Mouse (Mus musculus) forebrain, postnatal 0 days (tissue): ENCODE measurements around the gene Plxna1. TPM values are rescaled to one million over a fixed set of nuclear protein-coding genes. Genes with fewer than 3 reads are reported as not detected.

Experiments used
- ATAC-seq: fragments of 200-750 bp; cut with Nextera tagmentation; 2 replicates; pipeline ENCODE4 v1.8.0; 2017; ENCODE audit warnings: mild to moderate bottlenecking, moderate library complexity
- DNase-seq: peaks from one replicate; pipeline ENCODE4 v3.0.0-alpha.2; 2015
- H3K27ac ChIP-seq: fragments of 300-500 bp; sonication (generic); 2 replicates; pipeline ENCODE4 v1.5.1; 2014; ENCODE audit warnings: low read depth, mild to moderate bottlenecking, antibody characterized with exemption, low read length, moderate library complexity, mixed read lengths
- H3K27me3 ChIP-seq: fragments of 300-500 bp; sonication (generic); 2 replicates; pipeline ENCODE4 v1.6.1; 2014; ENCODE audit warnings: mild to moderate bottlenecking, low read length, mixed read lengths; ENCODE audit not compliant: insufficient read depth
- H3K36me3 ChIP-seq: fragments of 300-500 bp; sonication (generic); 2 replicates; pipeline ENCODE4 v1.6.1; 2014; ENCODE audit warnings: mild to moderate bottlenecking, moderate library complexity; ENCODE audit not compliant: insufficient read depth
- H3K4me1 ChIP-seq: fragments of 300-500 bp; sonication (generic); 2 replicates; pipeline ENCODE4 v1.6.1; 2014; ENCODE audit warnings: antibody characterized with exemption; ENCODE audit not compliant: insufficient read depth
- H3K4me2 ChIP-seq: fragments of 300-500 bp; sonication (generic); 2 replicates; pipeline ENCODE4 v1.6.1; 2014; ENCODE audit warnings: low read depth, mild to moderate bottlenecking, moderate library complexity
- H3K4me3 ChIP-seq: fragments of 300-500 bp; sonication (generic); 2 replicates; pipeline ENCODE4 v1.5.1; 2014; ENCODE audit warnings: low read depth, low read length, mixed read lengths
- H3K9ac ChIP-seq: fragments of 300-500 bp; sonication (generic); 2 replicates; pipeline ENCODE4 v1.6.1; 2014; ENCODE audit warnings: mild to moderate bottlenecking
- H3K9me3 ChIP-seq: fragments of 300-500 bp; sonication (generic); 2 replicates; pipeline ENCODE4 v1.6.1; 2016; ENCODE audit warnings: low read length
- CTCF ChIP-seq: sonication (generic); IDR thresholded peaks from 2 replicates; pipeline ENCODE4 v1.5.1; 2016; ENCODE audit warnings: antibody characterized with exemption, control low read depth, low read depth
- WGBS: fragments of 180-500 bp; shearing (Covaris S2); extraction: QIAGEN DNeasy Blood & Tissue Kit; methylation state at CpG from one replicate; pipeline ENCODE4 v1.1.7; 2014; 5-methylcytosine and 5-hydroxymethylcytosine counted together
- polyA plus RNA-seq: library from polyadenylated mRNA; unstranded; fragments of >200 nt; fragmentation: Nextera tagmentation; extraction: Ambion mirVana; gene quantifications from 2 replicates; pipeline ENCODE4 v1.2.1, GENCODE M21; 2015
- total RNA-seq: library from RNA; depleted of rRNA; stranded (reverse); fragments of >200 nt; gene quantifications from 2 replicates; pipeline ENCODE4 v1.2.3, GENCODE M21; 2014

The Plxna1 gene
- total and polyA plus RNA-seq, 2 experiments from 2014 or later: 42.1 to 111 TPM

DNA sequence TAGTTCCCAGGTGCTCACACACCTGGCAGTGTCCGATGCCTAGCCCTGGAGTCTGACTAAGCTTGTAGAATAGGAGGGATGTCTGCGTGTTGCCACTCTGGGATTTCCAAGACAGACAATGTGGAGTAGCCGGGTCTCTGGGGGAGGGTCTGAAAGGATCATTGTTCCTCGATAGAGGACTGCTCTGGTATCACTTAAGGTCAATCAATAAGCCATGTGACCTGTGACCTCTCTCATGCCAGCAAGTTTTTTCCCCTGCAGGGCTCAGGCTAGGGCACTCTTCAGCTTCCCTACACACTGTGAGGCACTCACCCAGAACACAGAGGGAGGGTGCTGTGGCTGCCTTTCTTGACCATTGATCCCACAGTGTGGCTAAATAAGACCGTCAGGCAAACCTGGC is 19.4 kb upstream of the Plxna1 start:
- no peak overlapping the region for H3K4me3 ChIP-seq
- H3K9ac ChIP-seq: no peak overlapping the region
- TF ChIP-seq CTCF: no peak
- no peaks in the 10 kb centered on the region for H3K4me1 ChIP-seq
- ATAC-seq (no peak), DNase-seq (no peak)
- WGBS: 32% methylated on average over 5 of the region's 5 CpGs
- no peaks in the 10 kb centered on the region for H3K27me3 ChIP-seq
- no peak overlapping the region for H3K27ac ChIP-seq
- no peak overlapping the region for H3K4me2 ChIP-seq
- no peaks in the 10 kb centered on the region for H3K36me3 ChIP-seq
- H3K9me3 ChIP-seq: no peaks in the 10 kb centered on the region

DNA sequence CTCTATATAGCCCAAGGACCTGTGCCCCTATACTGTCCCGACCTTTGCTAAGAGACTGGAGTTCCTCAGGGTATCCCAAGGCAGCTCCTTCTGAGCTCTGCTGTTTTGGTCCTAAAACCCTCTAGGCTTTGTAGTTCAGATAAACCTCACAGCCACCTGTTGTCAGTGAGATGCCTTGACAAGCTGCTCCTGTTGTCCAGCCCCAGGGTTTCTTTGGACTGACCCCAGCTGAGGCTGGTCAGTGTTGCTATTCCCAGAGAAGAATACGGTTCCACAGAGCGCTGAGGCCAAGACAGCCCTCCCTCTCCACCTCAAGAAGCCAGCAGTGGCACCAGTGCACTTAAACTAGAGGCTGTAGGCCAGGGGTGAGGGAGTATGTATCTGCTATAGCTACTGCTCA is 18.8 kb upstream of the Plxna1 start:
- Histone ChIP-seq H3K4me2 (no peak overlapping the region), H3K9ac (no peak overlapping the region), H3K27ac (no peak overlapping the region), H3K36me3 (no peaks in the 10 kb centered on the region), H3K4me3 (no peak overlapping the region), H3K9me3 (no peaks in the 10 kb centered on the region), H3K4me1 (no peaks in the 10 kb centered on the region), H3K27me3 (no peaks in the 10 kb centered on the region)
- TF ChIP-seq CTCF: no peak
- ATAC-seq (no peak), DNase-seq (no peak)
- WGBS: 53% methylated on average over 3 of the region's 3 CpGs

DNA sequence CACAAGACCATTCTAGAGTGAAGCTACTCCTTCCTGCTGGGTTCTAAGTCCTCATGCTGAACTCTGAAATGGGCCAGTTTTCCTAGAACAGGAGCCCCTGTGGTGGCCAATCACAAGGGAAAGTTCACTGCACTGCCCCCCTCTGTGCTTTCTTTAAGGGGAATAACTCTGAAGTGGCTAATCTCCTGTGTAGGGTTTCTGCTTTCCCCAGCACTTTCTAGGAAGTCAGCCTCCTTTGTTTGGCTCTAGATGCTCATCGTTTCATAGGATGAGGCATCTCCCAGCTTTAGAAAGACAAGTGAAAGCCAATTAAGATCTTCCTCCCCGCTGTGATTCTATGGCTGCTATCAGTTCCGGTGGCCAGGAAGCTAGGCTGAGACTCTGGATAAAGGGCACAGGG is 18.3 kb upstream of the Plxna1 start:
- DNase-seq (no peak), ATAC-seq (no peak)
- WGBS: 29% methylated on average over 3 of the region's 3 CpGs
- H3K4me2 ChIP-seq: no peak overlapping the region
- no peaks in the 10 kb centered on the region for H3K9me3 ChIP-seq
- no peaks in the 10 kb centered on the region for H3K36me3 ChIP-seq
- no peaks in the 10 kb centered on the region for H3K27me3 ChIP-seq
- no peaks in the 10 kb centered on the region for H3K4me1 ChIP-seq
- no peak overlapping the region for H3K27ac ChIP-seq
- TF ChIP-seq CTCF: no peak
- no peak overlapping the region for H3K4me3 ChIP-seq
- no peak overlapping the region for H3K9ac ChIP-seq

DNA sequence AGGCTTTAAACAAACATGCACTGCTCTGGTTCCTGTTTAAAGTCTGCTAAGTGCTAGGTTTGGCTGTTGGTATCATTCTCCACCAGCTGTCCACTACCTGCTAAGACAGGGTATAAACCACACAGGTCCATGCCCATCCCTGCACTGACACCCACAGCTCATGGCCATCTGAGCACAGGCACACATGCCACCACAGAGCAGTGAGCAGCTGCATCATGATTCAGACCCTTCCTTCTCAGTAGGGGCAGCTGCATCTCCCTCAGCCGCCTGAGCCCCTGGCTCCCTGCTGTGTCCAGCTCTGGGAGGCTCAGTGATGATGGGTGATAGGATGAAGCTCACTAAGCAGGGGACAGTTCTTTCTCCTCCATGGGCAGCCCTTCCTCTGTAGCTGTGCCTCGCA is 15.8 kb upstream of the Plxna1 start:
- no peak for TF ChIP-seq CTCF
- no peaks in the 10 kb centered on the region for H3K36me3 ChIP-seq

DNA sequence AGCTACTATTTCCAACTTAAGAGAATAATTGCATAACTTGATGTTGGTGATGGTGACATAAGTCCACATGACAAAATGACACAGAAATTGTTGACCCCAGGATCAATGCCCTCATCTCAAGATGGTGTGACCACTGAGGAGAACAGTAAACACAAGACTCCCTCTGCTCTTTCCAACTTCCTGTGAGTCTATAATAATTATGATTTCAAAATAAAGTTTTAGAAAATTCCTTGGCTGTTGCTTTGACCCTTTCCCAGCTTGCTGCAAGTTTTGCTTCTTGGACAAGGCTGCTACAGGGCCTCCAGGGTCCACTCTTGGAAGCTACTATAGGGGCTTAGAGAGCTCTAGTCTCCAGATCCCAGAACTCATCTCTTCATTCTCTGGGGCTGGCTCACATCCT is 6.4 kb upstream of the Plxna1 start:
- H3K4me2 ChIP-seq: no peak overlapping the region
- TF ChIP-seq CTCF: no peak
- DNase-seq: no peak
- no peaks in the 10 kb centered on the region for H3K27me3 ChIP-seq
- no peak for ATAC-seq
- no peaks in the 10 kb centered on the region for H3K36me3 ChIP-seq
- no peak overlapping the region for H3K4me3 ChIP-seq
- H3K9ac ChIP-seq: no peak overlapping the region
- no peak overlapping the region for H3K27ac ChIP-seq
- no peaks in the 10 kb centered on the region for H3K9me3 ChIP-seq
- H3K4me1 ChIP-seq: no peaks in the 10 kb centered on the region

More for the DNA sequence above, 15.8 kb upstream of the Plxna1 start:
- no peak overlapping the region for H3K27ac ChIP-seq
- H3K27me3 ChIP-seq: no peaks in the 10 kb centered on the region
- H3K4me1 ChIP-seq: no peaks in the 10 kb centered on the region
- no peak overlapping the region for H3K9ac ChIP-seq
- no peak for DNase-seq
- 67% methylated on average over 2 of the region's 2 CpGs for WGBS
- no peaks in the 10 kb centered on the region for H3K9me3 ChIP-seq
- no peak for ATAC-seq
- no peak overlapping the region for H3K4me3 ChIP-seq
- H3K4me2 ChIP-seq: no peak overlapping the region

DNA sequence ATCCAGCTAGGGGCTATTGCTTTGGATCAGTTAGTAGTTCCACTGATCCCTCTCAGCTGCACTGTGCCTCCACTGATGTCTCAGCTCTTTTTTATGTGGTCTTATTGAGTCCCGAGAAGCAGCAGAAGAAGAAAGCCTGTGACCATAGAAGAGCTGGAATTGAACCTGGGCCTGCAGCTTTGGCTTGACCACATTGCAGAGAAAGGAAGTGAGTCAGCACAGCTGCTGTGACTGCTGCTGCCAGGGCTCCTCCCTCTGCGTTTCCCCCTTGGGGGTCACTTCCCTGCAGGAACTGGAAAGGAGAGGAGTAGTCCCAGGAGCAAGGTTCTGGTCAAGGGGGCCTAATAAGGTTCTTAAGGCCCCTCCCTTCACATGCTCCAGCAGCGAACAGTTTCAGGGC is 1.9 kb upstream of the Plxna1 start:
- 76% methylated on average over 3 of the region's 3 CpGs for WGBS
- H3K9ac ChIP-seq: no peak overlapping the region
- no peak for TF ChIP-seq CTCF
- no peak overlapping the region for H3K27ac ChIP-seq
- no peak overlapping the region for H3K4me3 ChIP-seq
- no peak overlapping the region for H3K4me2 ChIP-seq
- H3K36me3 ChIP-seq: no peaks in the 10 kb centered on the region
- no peak for ATAC-seq
- H3K4me1 ChIP-seq: peaks cover 27% of the 10 kb centered on the region
- H3K27me3 ChIP-seq: no peaks in the 10 kb centered on the region
- DNase-seq: no peak
- no peaks in the 10 kb centered on the region for H3K9me3 ChIP-seq

DNA sequence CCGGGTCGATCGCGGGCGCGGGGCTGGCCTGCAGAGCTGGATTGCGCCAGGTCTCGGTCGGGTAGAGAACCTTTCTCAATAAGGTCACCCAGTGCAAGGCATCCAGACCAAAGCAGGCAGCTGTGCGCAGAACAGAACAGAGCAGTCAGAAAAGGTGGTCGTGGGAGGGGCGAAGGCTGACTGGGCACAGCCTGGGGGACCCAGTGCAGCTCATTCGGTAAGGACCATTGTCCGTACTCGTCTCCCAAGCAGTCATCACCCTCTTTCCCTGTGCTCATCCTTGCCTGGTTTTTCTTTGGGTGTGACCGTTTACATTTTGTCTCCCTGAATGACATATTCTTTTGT is 659 bp upstream of the Plxna1 start:
- peak; percentile 10; the same call in 1 of the 2 replicates for ATAC-seq

More for the DNA sequence above, 659 bp upstream of the Plxna1 start:
- Histone ChIP-seq H3K4me3 (peak overlapping the region; percentile 89), H3K4me1 (peaks cover 31% of the 10 kb centered on the region), H3K27me3 (no peaks in the 10 kb centered on the region), H3K36me3 (no peaks in the 10 kb centered on the region), H3K9ac (peak overlapping the region; percentile 71), H3K9me3 (no peaks in the 10 kb centered on the region), H3K4me2 (peak overlapping the region; percentile 99), H3K27ac (peak overlapping the region; percentile 41; the same call in 1 of the 2 replicates)
- DNase-seq: peak; percentile 45
- no peak for TF ChIP-seq CTCF
- 3% methylated on average over 16 of the region's 16 CpGs for WGBS
